24 mouse cellular contexts compared by ENCODE assay signal in genomic region chr9:61342297-61342696, GRCm38 (mm10). TPM values are rescaled to one million over a fixed set of nuclear protein-coding genes. Genes with fewer than 3 reads are reported as not detected.
DNase-seq lines count a peak whose midpoint lies in the region; ATAC-seq lines count a peak whose summit lies in the region.
"Had no signal": no experiment of that assay in that cellular context is flagged by ENCODE, and none has a peak within 500 bp of the region (broad histone marks: within the 10 kb centered on the region; RNA-seq: fewer than 3 reads in every experiment).

No protein-coding gene starts in this region.

- no peak overlapping the region for H3K4me2 ChIP-seq in embryonic facial prominence, embryonic 13.5 days
- no peak overlapping the region for H3K4me2 ChIP-seq in embryonic facial prominence, embryonic 14.5 days (ENCODE audit: low read depth, low read length)
- H3K4me2 ChIP-seq: embryonic facial prominence, embryonic 12.5 days; forebrain, embryonic 12.5 days had no signal

- 24% methylated on average over 6 of the region's 6 CpGs for WGBS in embryonic facial prominence, embryonic 13.5 days
- 68% methylated on average over 6 of the region's 6 CpGs for WGBS in embryonic facial prominence, embryonic 10.5 days
- WGBS in embryonic facial prominence, embryonic 14.5 days = 38% methylated on average over 6 of the region's 6 CpGs
- 75% methylated on average over 6 of the region's 6 CpGs for WGBS in limb, embryonic 10.5 days

- DNase-seq in embryonic facial prominence, embryonic 10.5 days (ENCODE audit: low spot score) = no peak
- peak; percentile 41 for DNase-seq in 3T3-L1 (ENCODE audit: low read depth, low spot score)
- DNase-seq in embryonic facial prominence, embryonic 14.5 days (ENCODE audit: low spot score) = peak; percentile 83
- no peak for DNase-seq in limb, embryonic 10.5 days (ENCODE audit: low spot score)
- DNase-seq in layer of hippocampus, postnatal 10 days (ENCODE audit: low spot score in 2 of 2) = no peak
- no peak for DNase-seq in thymus, postnatal 0 days (ENCODE audit: low spot score)
- DNase-seq: adrenal gland, adult 8-10 months; adrenal gland, postnatal 25 days; cerebellum, adult 11 months; cerebellum, adult 18-20 months; cerebellum, adult 8-10 months; cerebellum, adult 9-11 months; cerebellum, postnatal 14 days; cerebellum, postnatal 36 days; embryo, embryonic 11 days had no signal

- H3K4me1 ChIP-seq in embryonic facial prominence, embryonic 13.5 days = peaks cover 65% of the 10 kb centered on the region
- H3K4me1 ChIP-seq in embryonic facial prominence, embryonic 10.5 days = peaks cover 66% of the 10 kb centered on the region
- peaks cover 28% of the 10 kb centered on the region for H3K4me1 ChIP-seq in embryonic facial prominence, embryonic 14.5 days (ENCODE audit: control insufficient read depth, insufficient read depth, low read length)
- peaks cover 60% of the 10 kb centered on the region for H3K4me1 ChIP-seq in limb, embryonic 10.5 days

- ATAC-seq in embryonic facial prominence, embryonic 13.5 days (ENCODE audit: insufficient number of reproducible peaks, insufficient read depth, low FRiP score, low TSS enrichment, low read depth) = 0 out of 2 replicates have a peak, but pooled peaks have one; percentile 29
- ATAC-seq in embryonic facial prominence, embryonic 14.5 days (ENCODE audit: low read depth) = peak; percentile 54
- ATAC-seq: activated CD4-positive, CD25-positive, alpha-beta regulatory T cell, adult 4 months; forebrain, embryonic 14.5 days; forebrain, embryonic 16.5 days; Patski had no signal

- H3K9me3 ChIP-seq in embryonic facial prominence, embryonic 13.5 days = no peaks in the 10 kb centered on the region
- H3K9me3 ChIP-seq in embryonic facial prominence, embryonic 10.5 days = no peaks in the 10 kb centered on the region
- H3K9me3 ChIP-seq in embryonic facial prominence, embryonic 14.5 days (ENCODE audit: control insufficient read depth, low read length) = no peaks in the 10 kb centered on the region
- H3K9me3 ChIP-seq in limb, embryonic 10.5 days (replicated peaks) = no peaks in the 10 kb centered on the region
- H3K9me3 ChIP-seq: embryonic facial prominence, embryonic 12.5 days; forebrain, embryonic 10.5 days; forebrain, embryonic 12.5 days had no signal

- no peak overlapping the region for H3K9ac ChIP-seq in embryonic facial prominence, embryonic 13.5 days
- H3K9ac ChIP-seq in embryonic facial prominence, embryonic 14.5 days (ENCODE audit: low read depth, low read length) = no peak overlapping the region
- H3K9ac ChIP-seq: embryonic facial prominence, embryonic 12.5 days; forebrain, embryonic 12.5 days had no signal

- peaks cover 44% of the 10 kb centered on the region for H3K27me3 ChIP-seq in embryonic facial prominence, embryonic 13.5 days
- peaks cover 94% of the 10 kb centered on the region for H3K27me3 ChIP-seq in embryonic facial prominence, embryonic 10.5 days (replicated peaks; ENCODE audit: low read depth, poor library complexity, severe bottlenecking)
- peaks cover 23% of the 10 kb centered on the region; the same call in 1 of the 2 replicates for H3K27me3 ChIP-seq in embryonic facial prominence, embryonic 14.5 days (replicated peaks; ENCODE audit: control insufficient read depth, insufficient read depth, low read length)
- H3K27me3 ChIP-seq in limb, embryonic 10.5 days (ENCODE audit: low read depth, poor library complexity, severe bottlenecking) = peaks cover 66% of the 10 kb centered on the region
- H3K27me3 ChIP-seq: Patski had no signal

- H3K27ac ChIP-seq in embryonic facial prominence, embryonic 13.5 days = peak overlapping the region; percentile 22; the same call in 1 of the 2 replicates
- no peak overlapping the region for H3K27ac ChIP-seq in embryonic facial prominence, embryonic 10.5 days (replicated peaks)
- no peak overlapping the region for H3K27ac ChIP-seq in embryonic facial prominence, embryonic 14.5 days (replicated peaks; ENCODE audit: low read depth, low read length)
- peak overlapping the region; percentile 16; the same call in 1 of the 2 replicates for H3K27ac ChIP-seq in limb, embryonic 10.5 days
- H3K27ac ChIP-seq: embryonic facial prominence, embryonic 12.5 days; forebrain, embryonic 10.5 days; forebrain, embryonic 12.5 days had no signal

- no peaks in the 10 kb centered on the region for H3K36me3 ChIP-seq in embryonic facial prominence, embryonic 13.5 days
- no peaks in the 10 kb centered on the region for H3K36me3 ChIP-seq in embryonic facial prominence, embryonic 10.5 days (replicated peaks)
- H3K36me3 ChIP-seq in embryonic facial prominence, embryonic 14.5 days (ENCODE audit: control insufficient read depth, insufficient read depth, low read length) = no peaks in the 10 kb centered on the region
- no peaks in the 10 kb centered on the region for H3K36me3 ChIP-seq in limb, embryonic 10.5 days
- H3K36me3 ChIP-seq: embryonic facial prominence, embryonic 12.5 days; forebrain, embryonic 10.5 days; forebrain, embryonic 12.5 days had no signal

- H3K4me3 ChIP-seq in embryonic facial prominence, embryonic 13.5 days = no peak overlapping the region
- H3K4me3 ChIP-seq in embryonic facial prominence, embryonic 10.5 days = no peak overlapping the region
- H3K4me3 ChIP-seq in embryonic facial prominence, embryonic 14.5 days (ENCODE audit: low read depth, low read length) = no peak overlapping the region
- no peak overlapping the region for H3K4me3 ChIP-seq in limb, embryonic 10.5 days
- H3K4me3 ChIP-seq: embryonic facial prominence, embryonic 12.5 days; erythroblast, embryonic 14.5 days; forebrain, embryonic 10.5 days; forebrain, embryonic 12.5 days had no signal

RNA-seq across cellular contexts. Expression of gene Tle3, which starts 29.9 kb away (rescaled TPM):
- polyA plus RNA-seq in embryonic facial prominence, embryonic 13.5 days (2015; fragmentation: Nextera tagmentation; extraction: Ambion mirVana) = 38.9 and 39.5 TPM in 2 replicates
- 50.3 and 51.9 TPM in 2 replicates for polyA plus RNA-seq in embryonic facial prominence, embryonic 10.5 days (2016; fragmentation: Nextera tagmentation; extraction: Ambion mirVana)
- polyA plus RNA-seq in embryonic facial prominence, embryonic 14.5 days (2014; fragmentation: Nextera tagmentation; extraction: Ambion mirVana) = 25.5 and 31.4 TPM in 2 replicates
- 53.4 and 55.7 TPM in 2 replicates for polyA plus RNA-seq in limb, embryonic 10.5 days (2016; fragmentation: Nextera tagmentation; extraction: Ambion mirVana)
- 10 to 100 TPM; 63.2 to 72.5 TPM for total RNA-seq in layer of hippocampus, postnatal 10 days (2021)
- polyA plus RNA-seq in thymus, postnatal 0 days (2015; fragmentation: Nextera tagmentation; extraction: Ambion mirVana) = 40.3 and 42.6 TPM in 2 replicates

Comparison
In these comparisons a context has a peak if more than half of its experiments do, and no peak if none do; other contexts are left out.
1. H3K27ac ChIP-seq: peak in embryonic facial prominence, embryonic 13.5 days (single experiment) and limb, embryonic 10.5 days (single experiment); none in embryonic facial prominence, embryonic 10.5 days (single experiment) and embryonic facial prominence, embryonic 14.5 days (single experiment).
2. DNase-seq: peak in 3T3-L1 (single experiment) and embryonic facial prominence, embryonic 14.5 days (single experiment); none in embryonic facial prominence, embryonic 10.5 days (single experiment), limb, embryonic 10.5 days (single experiment), layer of hippocampus, postnatal 10 days (0 of 2) and thymus, postnatal 0 days (single experiment).